Mouse (Mus musculus) retina, adult 2 months (tissue): ENCODE measurements around the gene Efna4.

Experiments
- DNase-seq: peaks from one replicate; pipeline ENCODE4 v3.0.0-alpha.2; 2012; ENCODE audit warnings: low read depth, low spot score

Gene Efna4

GRCm38 (mm10) chr3:89337721-89338578 lies at the start of gene Efna4:
Efna4 (minus strand) TSS chr3:89338028.
- DNase-seq = no peak

GRCm38 (mm10) chr3:89386438-89387420 lies 48.9 kb upstream of the Efna4 start:
- DNase-seq = no peak

- DNase-seq = no peak
These were observed 47.6 kb upstream of the Efna4 start for GRCm38 (mm10) chr3:89385451-89385850.

- DNase-seq = peak; percentile 84
These were observed 46.7 kb upstream of the Efna4 start for GRCm38 (mm10) chr3:89384331-89385076.

- no peak for DNase-seq
These were observed 45.9 kb upstream of the Efna4 start for GRCm38 (mm10) chr3:89383651-89384255.

GRCm38 (mm10) chr3:89382950-89383349 lies 45.1 kb upstream of the Efna4 start:
- no peak for DNase-seq

GRCm38 (mm10) chr3:89382033-89382882 lies 44.4 kb upstream of the Efna4 start:
- DNase-seq = no peak

GRCm38 (mm10) chr3:89381233-89381632 lies 43.4 kb upstream of the Efna4 start:
- no peak for DNase-seq

GRCm38 (mm10) chr3:89380711-89381110 lies 42.9 kb upstream of the Efna4 start:
- no peak for DNase-seq

- no peak for DNase-seq
These were observed 42.5 kb upstream of the Efna4 start for GRCm38 (mm10) chr3:89380291-89380690.

- DNase-seq = no peak
These were observed 41.7 kb upstream of the Efna4 start for GRCm38 (mm10) chr3:89379388-89380131.

GRCm38 (mm10) chr3:89378394-89379067 lies 40.7 kb upstream of the Efna4 start:
- no peak for DNase-seq

- DNase-seq = no peak
These were observed 40.0 kb upstream of the Efna4 start for GRCm38 (mm10) chr3:89377831-89378230.

GRCm38 (mm10) chr3:89373581-89374231 lies 35.9 kb upstream of the Efna4 start:
- DNase-seq = no peak

GRCm38 (mm10) chr3:89367338-89367737 lies 29.5 kb upstream of the Efna4 start:
- no peak for DNase-seq

GRCm38 (mm10) chr3:89365486-89366414 lies 27.9 kb upstream of the Efna4 start:
- no peak for DNase-seq

GRCm38 (mm10) chr3:89365153-89365485 lies 27.3 kb upstream of the Efna4 start, which contains the start of gene Dcst1:
Dcst1 (minus strand) TSS chr3:89365253.
- no peak for DNase-seq
